8 mouse cellular contexts compared by ENCODE assay signal in genomic region chr12:4906951-4907906, GRCm38 (mm10). TPM values are rescaled to one million over a fixed set of nuclear protein-coding genes. Genes with fewer than 3 reads are reported as not detected.
DNase-seq lines count a peak whose midpoint lies in the region; ATAC-seq and TF ChIP-seq lines count a peak whose summit lies in the region.

Gene Ubxn2a, minus strand, starts transcription at chr12:4907705.

- no peak; the same call in 1 of the 2 replicates for TF ChIP-seq POLR2A in cortical plate, adult 2 months (IDR thresholded peaks at IDR 0.05; ENCODE audit: extremely low read depth, insufficient read depth, low read length)

- H3K27me3 ChIP-seq in megakaryocyte, embryonic 14.5 days (replicated peaks), result no peaks in the 10 kb centered on the region

- no peaks in the 10 kb centered on the region for H3K9me3 ChIP-seq in megakaryocyte, embryonic 14.5 days

- H3K36me3 ChIP-seq in megakaryocyte, embryonic 14.5 days (replicated peaks; ENCODE audit: low read length), result peaks cover 30% of the 10 kb centered on the region

- H3K4me3 ChIP-seq in cortical plate, adult 2 months (ENCODE audit: insufficient read depth, low read length), result peak within 1 kb of the TSS; percentile 87
- peak within 1 kb of the TSS; percentile 95 for H3K4me3 ChIP-seq in megakaryocyte, embryonic 14.5 days (replicated peaks)

- DNase-seq in gastrocnemius, adult 8-10 months (ENCODE audit: low spot score in 2 of 2), result peak; percentile 93 to 96
- DNase-seq in hindlimb bud, embryonic 11.5 days (ENCODE audit: extremely low spot score, low read depth, low spot score), result peak; percentile 68
- peak; percentile 81 to 91 for DNase-seq in left cerebral cortex, adult 8-10 months (ENCODE audit: low spot score in 2 of 2)
- DNase-seq in right cerebral cortex, postnatal 14 days, result peak; percentile 96
- DNase-seq in urinary bladder, postnatal 36 days (ENCODE audit: low spot score in 2 of 2), result peak; percentile 88 to 94

- H3K4me1 ChIP-seq in cortical plate, adult 2 months (ENCODE audit: control insufficient read depth, insufficient read depth, low read length), result no peaks in the 10 kb centered on the region; the same call in 1 of the 2 replicates
- peaks cover 50% of the 10 kb centered on the region for H3K4me1 ChIP-seq in megakaryocyte, embryonic 14.5 days

- no peak for TF ChIP-seq CTCF in cortical plate, adult 2 months (IDR thresholded peaks at IDR 0.05; ENCODE audit: extremely low read depth, insufficient read depth, low read length)

- peak within 1 kb of the TSS; percentile 82 for H3K27ac ChIP-seq in cortical plate, adult 2 months (ENCODE audit: insufficient read depth, low read length)

- peak; percentile 92 for ATAC-seq in activated CD4-positive, CD25-positive, alpha-beta regulatory T cell, adult 4 months

RNA-seq across cellular contexts. Expression of gene Ubxn2a, which starts in this region (rescaled TPM):
- polyA plus RNA-seq in activated CD4-positive, CD25-positive, alpha-beta regulatory T cell, adult 4 months (2017; shearing (Covaris generic)), result 10 to 100 TPM; 12.1 to 15.2 TPM
- 23.0 and 24.0 TPM in 2 replicates for polyA plus RNA-seq in cortical plate, adult 2 months (2012; rRNA removed)
- total RNA-seq in gastrocnemius, adult 8-10 months (2022), result 100 to 1,000 TPM; 142 to 163 (median 146) TPM
- 10 to 100 TPM; 51.3 to 64.0 (median 57.8) TPM for total RNA-seq in left cerebral cortex, adult 8-10 months (2022)
- polyA plus RNA-seq in megakaryocyte, embryonic 14.5 days (2012; ENCODE audit: insufficient read depth, low replicate concordance), result 2.5 and 10.4 TPM in 2 replicates

Comparison
In these comparisons a context has a peak if more than half of its experiments do, and no peak if none do; other contexts are left out.
1. Peak in every context shown above with its lines: DNase-seq, ATAC-seq, H3K4me3 ChIP-seq and H3K27ac ChIP-seq.